Mouse (Mus musculus) lung, adult 2 months (tissue): ENCODE measurements around the gene Tex101.

Experiments
- CTCF ChIP-seq: fragments of 200-500 bp; IDR thresholded peaks from 2 replicates; pipeline ENCODE4 v1.5.1; 2011; ENCODE audit warnings: mild to moderate bottlenecking, low read length, control low read depth; ENCODE audit not compliant: insufficient read depth
- POLR2A ChIP-seq: fragments of 200-500 bp; IDR thresholded peaks from 2 replicates; pipeline ENCODE4 v1.6.1; 2011; ENCODE audit warnings: low read depth, mild to moderate bottlenecking, control low read depth, low read length, borderline replicate concordance; ENCODE audit errors: extremely low read depth

DNA sequence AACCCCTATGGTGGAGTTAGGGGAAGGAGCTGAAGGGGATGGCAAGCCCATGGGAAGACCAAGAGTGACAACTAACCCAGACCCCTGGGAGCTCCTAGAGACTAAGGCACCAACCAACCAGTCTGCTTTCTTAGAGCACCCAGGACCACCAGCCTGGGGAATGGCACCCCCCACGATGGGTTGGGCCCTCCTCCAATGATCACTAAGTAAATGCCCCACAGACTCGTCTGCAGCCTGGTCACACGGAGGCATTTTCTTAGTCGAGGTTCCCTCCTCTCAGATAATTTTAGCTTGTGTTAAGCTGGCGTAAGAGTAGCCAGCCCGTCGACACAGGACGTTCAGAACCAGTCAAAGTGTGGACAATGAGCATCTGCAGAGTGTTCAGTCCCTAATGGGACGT is 11.5 kb downstream of the Tex101 start:
- TF ChIP-seq POLR2A (no peak), CTCF (no peak)
